Mouse (Mus musculus) cerebellum, adult 11 months (tissue): ENCODE data around the gene Gm44503.

ENCODE experiments used
- DNase-seq: peaks from one replicate; pipeline ENCODE4 v3.0.0; 2022

Gene Gm44503

GRCm38 (mm10) chr9:73033406-73033805, 74.8 kb downstream of the Gm44503 start:
- DNase-seq, result no peak

DNA sequence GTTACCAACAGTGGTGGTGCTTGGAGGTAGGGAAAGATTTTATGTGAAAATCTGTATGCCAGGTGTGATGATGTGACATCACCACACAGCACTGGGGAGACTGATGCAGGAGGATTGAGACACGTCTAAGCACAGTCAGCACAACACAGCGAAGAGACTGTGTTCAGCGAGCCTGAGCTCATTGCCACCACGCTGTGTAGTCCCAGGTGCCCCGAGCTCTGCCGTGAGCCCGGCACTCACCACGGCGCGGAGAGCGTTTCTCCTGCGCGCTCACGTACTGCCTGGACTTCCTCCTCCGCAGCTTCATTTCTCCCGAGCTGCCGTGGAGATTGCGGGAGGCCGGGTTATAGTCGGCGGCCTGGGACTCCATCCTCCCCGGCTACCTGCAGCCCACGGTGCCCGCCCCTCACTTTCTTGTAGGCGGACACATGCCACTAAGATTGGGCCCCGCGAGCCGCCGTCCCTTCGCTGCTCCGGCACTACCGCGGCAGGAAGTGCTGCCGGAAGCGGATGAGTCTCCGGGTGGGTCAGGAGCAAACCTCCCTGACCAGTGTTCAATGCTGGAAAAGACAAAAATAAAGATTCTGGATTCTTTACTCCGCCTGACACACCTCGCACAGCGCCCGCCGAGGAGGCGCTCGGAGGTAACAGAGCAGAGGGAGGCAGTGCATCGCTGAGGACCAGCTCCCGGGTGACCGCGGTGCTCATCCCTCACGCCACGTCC, 80.7 kb downstream of the Gm44503 start:
- peak; percentile 90 for DNase-seq

- no peak for DNase-seq
Measured at GRCm38 (mm10) chr9:73040080-73040479, 81.4 kb downstream of the Gm44503 start, which contains the start of gene Pigb. TSS of gene Pigb (minus strand) at chr9:73040378.

DNA sequence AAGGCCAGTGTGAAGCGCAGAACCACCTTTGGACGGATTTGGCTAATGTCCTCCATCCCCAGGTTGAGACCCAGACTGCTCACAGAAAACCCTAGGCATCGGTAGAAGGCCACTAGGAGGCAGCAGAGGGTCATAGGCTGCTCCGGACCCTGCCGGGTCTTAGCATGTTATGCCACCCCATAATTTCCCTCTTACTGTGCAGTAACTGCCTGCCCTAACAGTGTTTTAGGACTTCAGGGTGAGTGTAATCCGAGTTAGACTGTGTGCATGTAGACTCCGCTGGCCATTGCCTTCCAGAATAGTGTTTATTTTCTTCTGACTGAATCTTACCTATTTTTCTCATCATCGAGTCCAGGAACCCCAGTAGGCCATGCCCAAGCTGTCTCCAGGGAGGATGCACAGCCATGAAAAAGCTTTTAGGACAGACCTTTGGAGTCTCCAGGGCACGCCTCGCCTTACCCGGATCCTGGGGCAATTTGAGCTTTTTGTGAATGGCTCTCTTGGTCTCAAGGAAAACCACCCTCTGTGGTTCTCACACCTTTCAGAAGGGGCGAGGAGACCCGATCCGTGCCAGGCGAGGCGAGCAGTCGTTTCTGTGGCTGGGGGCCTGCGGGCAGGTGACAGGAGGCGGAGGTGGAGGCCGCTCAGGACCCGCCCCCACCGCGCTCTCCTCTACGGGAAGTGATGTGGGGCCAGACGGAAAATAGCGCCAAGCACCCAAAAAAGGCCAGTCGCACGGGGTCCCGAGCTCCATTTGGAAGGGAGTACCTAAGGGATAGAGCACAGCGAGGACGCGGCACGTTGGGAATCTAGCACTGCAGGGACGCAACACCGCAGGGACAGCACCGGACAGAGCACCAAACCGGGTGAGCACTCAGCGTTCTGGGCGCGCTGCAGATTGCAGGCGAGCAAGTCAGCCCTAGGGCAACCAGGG, 85.8 kb downstream of the Gm44503 start, which contains the start of gene Rab27a:
TSS of gene Rab27a (plus strand) at position 709 of the 934 bp plus-strand sequence.
- DNase-seq, result peak; percentile 83

DNA sequence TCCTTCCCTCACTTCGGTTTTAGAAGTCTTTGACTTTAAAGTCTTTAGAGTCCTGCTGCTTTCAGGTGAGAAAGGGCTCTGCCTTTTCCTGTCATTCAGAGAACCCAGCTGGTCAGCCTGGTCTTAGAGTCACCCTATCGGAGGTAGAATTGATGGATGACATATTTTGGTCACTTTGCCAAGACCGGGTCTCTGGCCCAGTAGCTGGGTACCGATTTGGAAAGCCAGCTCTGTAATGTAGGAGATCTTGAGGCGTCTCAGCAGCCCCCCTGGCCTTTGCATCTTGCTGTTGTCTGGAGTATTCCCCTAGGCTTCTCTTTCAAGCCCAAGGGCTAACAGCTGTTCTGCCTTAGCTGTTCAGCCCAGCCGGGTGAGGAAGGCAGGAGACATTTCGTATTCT, 86.6 kb downstream of the Gm44503 start:
- DNase-seq, result peak; percentile 34

- DNase-seq, result no peak
Measured at GRCm38 (mm10) chr9:73045711-73046110, 87.1 kb downstream of the Gm44503 start.

DNA sequence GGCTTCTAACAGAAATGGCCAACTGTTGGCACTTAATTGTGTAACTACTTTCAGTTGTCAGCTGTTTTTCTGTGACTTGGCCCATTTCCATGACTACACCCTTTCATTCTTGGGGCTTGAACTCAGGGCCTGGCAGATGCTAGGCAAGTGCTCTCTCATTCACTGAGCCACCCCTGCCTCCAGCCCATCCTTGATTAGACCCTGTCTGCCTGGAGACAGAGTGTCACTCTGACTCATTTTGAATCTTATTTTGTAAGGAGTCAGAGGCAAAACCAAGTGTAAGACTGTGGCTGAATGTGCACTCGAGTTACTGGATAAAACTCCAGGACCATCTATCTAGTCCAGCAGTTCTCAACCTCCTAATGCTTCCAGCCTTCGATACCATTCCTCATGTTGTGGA, 89.3 kb downstream of the Gm44503 start:
- DNase-seq, result no peak

GRCm38 (mm10) chr9:73048927-73049326, 90.3 kb downstream of the Gm44503 start:
- DNase-seq, result no peak

- DNase-seq, result no peak
Measured at GRCm38 (mm10) chr9:73049833-73050232, 91.2 kb downstream of the Gm44503 start.

DNA sequence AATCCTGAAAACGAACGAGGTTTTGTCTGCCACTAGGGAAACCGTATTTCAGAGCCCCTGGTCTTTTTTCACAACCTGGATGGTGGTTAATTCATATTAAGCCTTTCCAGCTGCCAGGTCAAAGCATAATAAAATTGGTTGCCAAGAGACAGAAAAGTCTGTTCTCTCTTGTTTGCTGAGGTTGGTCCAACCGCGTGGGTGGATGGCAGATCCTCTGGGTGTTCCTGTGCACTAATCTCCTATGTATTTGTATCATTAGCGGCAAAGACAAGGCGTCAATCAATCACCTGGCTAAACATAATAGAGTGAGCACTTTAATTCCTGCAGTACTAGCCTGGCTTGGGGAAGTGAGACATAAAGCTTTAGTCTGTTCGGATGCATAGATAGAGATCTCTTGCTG, 92.0 kb downstream of the Gm44503 start:
- no peak for DNase-seq

DNA sequence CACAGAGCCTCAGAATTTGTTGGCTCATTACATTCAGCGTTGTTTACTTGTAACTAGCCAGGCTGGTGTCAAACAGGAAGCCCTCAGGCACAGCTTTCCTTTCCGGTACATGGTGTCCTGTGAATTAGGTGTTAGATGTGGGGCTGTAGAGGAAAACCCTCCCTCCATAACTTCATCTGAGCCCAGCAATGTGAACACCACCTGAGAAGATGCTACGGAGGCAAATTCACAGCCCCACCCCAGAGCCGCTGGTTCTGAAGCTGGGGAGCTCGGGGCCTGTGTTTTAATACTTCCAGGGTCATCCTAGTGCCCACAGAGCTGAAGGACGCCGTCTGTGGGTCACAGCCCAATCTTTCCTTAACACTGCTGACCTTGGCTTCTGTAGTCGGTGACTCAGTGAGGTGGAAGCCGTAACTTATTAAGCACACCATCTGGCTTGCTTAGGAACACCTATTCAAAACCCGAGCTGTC, 96.8 kb downstream of the Gm44503 start:
- no peak for DNase-seq

DNA sequence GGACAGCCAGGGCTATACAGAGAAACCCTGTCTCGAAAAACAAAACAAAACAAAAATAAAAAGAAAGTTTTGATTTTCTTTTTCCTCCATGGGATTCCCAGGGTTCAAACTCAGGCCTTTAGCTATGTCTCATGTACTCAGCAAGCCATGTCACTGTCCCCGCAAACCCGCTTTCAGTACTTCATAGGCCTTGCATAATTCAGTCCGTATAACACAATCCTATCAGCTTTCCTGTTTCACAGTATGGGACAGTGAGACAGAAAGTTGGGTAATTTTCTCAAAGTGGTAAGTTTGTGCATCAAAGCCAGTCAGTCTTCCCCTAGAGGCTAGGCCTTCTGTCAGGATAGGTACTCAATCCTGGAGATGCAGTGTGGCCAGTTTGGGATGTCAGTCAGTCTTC, 100.6 kb downstream of the Gm44503 start:
- DNase-seq, result no peak

GRCm38 (mm10) chr9:73063621-73064290, 105.1 kb downstream of the Gm44503 start:
- DNase-seq, result no peak
